Mouse (Mus musculus): ENCODE measurements around the gene Tardbp. TPM values are rescaled to one million over a fixed set of nuclear protein-coding genes. Genes with fewer than 3 reads are reported as not detected.

Tardbp gene
- total RNA-seq, 4 experiments from 2014 or later, result 216 to 285 (median 243) TPM

DNA sequence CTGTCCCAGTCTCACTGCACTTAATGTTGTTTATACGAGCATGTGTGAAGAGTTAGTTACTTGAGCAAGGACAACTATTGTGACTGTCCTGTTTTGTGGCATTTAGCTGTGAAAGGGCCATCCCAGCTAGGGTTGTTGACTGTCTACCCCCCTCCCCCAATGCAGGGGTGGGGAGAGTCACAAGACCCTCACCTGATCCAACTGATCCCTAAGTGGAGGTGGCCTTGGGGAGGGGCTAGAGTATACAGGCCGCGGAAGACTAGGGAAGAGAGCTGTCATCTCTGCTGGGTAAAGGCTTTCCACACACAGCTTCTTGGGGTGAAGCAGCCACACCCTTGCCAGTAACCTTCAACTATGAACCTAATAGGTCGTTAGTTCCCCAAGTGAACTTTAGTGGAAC, 26.5 kb downstream of the Tardbp start:
- no peak for DNase-seq

DNA sequence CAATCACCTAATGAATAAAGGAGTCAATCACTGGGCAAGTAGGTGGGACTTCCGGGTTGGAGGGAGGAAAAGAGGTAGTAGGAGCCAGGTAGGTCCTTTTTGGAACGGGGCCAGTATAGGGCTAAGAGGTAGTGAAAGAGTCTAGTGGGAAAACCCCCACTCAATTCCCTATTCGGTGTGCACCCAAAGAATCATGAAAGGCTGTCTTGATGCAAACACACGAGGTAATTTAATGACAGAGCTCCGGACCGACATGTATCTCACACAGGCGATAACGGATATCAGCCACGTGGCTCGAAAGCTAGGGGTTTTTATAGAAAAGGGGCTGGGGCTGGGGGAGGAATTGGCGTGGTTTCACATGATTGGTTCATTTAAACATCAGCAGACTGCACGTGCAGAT, 28.0 kb downstream of the Tardbp start:
- DNase-seq, result no peak

DNA sequence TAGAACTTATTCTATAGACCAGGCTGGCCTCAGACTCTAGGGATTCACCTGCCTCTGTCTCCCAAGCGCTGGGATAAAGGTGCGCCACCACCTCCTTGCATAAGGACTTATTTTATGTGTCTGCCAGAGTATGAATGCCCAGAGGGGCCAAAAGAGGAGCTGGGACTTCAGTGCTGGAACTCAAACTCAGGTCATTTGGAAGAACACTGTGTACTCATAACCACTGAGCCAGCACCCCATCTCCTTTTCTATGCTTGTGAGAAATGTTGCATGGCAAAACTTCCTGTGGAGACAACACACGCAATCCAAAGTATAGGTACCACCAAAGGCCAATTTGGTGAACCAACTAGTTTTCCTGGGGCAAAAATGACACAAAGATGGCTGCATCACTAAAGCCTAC, 30.1 kb downstream of the Tardbp start:
- no peak for DNase-seq

DNA sequence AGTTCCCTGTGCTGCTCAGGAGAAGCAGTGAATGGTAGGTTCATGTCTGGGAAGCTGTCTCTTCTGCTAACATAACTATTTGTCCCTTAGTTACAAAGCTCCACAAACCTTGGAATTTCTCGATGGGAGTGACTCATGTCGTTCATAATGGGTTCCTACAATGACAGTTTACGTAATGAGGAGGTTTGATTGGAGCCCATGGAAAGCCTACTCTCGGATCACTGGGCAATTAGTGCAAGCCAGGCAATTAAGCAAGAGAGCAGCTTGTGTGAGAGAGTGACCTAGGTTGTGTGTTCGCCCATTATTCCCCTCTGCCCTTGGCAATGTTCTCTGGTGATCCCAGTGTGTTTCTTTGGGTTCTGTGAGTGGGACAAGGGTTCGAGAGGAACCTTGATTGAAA, 30.9 kb downstream of the Tardbp start:
- no peak for DNase-seq

DNA sequence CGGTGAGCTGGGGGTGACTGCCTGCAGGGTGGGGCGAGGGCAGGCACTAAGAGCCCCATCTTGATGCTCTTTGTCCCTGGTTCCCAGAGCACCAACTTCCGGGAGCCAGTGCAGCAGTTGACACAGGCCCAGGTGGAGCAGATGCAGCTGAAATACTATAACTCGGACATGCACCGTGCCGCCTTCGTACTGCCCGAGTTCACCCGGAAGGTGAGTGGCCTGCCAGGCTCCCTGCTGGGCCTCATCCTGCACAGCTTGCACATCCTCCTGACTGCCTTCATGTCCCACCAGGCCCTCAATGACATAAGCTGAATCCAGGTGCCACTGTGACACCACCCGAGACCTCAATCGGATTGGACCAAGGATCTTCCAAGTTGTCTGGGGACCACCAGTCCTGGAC, 32.8 kb downstream of the Tardbp start:
- DNase-seq, result no peak

DNA sequence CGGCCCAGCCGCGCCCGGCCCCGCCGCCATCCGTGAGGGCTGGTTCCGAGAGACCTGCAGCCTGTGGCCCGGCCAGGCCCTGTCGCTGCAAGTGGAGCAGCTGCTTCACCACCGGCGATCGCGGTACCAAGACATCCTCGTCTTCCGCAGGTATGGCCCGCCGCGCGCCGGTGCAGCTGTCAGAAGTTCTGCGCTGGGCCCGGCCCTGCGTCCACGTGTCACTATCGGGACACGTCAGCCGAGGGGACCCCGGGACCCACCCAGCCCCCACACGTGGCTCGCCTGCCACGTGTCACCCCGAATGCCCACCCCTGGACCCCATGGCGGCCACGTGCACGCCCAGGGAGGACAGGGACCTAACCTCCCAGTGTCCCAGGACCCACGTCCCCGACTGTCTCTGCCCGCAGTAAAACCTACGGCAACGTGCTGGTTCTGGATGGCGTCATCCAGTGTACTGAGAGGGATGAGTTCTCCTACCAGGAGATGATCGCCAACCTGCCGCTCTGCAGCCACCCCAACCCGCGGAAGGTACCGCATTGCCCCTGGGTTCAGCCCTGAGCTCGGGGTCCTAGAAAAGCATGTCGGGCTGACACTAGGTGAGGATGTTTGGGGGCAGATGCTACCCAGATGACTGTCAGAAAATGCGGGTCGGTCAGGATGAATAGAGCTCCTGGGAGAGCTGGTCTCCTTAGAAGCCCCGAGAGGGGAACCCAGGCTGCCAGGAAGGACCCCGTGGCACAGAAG, 35.0 kb downstream of the Tardbp start:
- peak; percentile 30 for DNase-seq

DNA sequence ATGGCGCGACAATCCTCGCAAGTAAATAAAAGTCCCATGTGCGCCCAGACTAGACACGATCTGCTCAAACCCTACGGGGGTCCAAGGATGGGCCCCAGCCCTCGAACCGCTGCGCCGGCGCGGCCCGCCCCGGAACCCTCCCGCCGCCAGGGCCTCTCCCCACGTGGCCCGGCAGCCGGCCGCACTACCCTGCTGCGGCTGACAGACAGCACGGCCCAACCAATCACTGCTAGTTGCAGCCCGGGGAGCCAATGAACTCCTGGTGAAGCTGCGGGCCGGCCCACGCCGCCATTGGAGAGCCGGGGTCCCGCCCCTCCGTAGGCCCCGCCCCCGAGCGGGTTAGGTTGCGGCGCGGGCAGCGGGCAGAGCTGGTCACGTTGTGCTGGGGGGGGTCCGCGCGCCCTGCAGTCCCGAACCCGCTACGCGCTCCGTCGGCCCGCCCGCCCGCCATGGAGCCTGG, 35.6 kb downstream of the Tardbp start, which contains the start of gene Srm:
Gene Srm (plus strand): TSS at position 333 of the 460 bp plus-strand sequence.
- peak; percentile 97 for DNase-seq

DNA sequence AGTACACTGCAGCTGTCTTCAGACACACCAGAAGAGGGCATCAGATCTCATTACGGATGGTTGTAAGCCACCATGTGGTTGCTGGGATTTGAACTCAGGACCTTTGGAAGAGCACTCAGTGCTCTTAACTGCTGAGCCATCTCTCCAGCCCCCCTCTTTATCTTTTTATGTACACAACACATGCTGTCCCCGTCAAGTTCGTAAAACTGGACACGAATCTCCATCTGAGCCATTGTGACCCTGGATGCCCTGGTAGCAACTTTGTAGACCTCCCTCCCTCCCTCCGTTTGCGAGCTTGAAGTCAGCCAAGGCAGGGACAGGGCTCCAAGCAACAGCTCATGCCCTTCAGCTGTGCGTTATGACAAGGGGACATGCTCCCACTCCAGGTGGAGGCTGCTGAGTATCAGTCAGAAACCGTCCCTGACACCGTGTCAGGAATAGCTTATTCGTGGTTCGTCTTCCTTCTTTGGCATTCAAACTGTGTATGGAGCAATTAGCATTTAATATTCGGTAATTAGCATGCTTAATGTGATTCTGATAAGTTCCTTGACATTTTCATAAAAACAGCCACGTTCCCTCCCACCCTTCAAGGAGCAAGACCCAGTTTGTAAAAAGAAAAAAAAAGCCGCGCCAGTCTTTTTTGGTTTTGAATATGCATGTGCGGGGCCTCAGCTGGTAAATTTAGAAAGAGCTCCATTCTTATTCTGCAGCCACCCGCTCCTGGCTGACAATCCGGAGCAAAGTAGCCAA, 36.2 kb downstream of the Tardbp start:
- DNase-seq, result no peak

DNA sequence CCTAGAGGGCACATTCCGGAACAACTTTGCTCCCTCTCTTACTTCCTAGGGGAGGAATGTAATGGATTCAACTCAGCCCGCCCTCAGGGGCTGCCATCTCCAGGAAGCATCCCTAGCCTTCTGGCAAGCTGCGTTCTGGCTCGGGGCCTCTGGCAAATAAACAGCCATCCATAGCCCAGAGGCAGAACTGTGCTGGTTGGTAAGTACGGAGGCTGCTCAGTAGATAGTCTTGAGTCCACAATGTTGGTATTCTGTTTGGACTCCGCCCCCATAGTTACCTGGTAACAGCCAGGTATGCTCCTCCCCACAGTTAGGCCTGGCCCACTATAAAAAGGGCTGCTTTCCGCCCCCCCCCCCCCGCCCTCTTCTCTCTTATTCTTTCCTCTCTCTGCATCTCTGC, 37.3 kb downstream of the Tardbp start:
- DNase-seq, result no peak

DNA sequence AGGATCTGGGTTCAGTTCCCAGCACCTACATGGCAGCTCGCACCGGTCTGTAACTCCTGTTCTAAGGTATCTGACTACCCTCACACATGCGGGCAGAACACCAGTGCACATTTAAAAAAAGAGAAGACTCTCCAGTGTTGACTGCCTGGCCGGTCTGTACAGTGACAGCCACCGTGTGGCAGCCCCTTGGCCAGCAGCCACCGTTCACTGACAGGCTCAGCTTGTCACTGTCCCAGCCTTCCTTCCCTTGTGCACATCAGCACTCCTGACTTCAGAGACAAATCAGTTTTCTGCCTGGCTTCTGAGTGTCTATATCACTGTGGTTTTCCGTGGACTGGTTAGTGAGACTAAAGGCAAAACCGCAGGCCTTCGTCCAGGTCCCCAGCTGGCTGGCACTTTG, 38.0 kb downstream of the Tardbp start:
- no peak for DNase-seq

DNA sequence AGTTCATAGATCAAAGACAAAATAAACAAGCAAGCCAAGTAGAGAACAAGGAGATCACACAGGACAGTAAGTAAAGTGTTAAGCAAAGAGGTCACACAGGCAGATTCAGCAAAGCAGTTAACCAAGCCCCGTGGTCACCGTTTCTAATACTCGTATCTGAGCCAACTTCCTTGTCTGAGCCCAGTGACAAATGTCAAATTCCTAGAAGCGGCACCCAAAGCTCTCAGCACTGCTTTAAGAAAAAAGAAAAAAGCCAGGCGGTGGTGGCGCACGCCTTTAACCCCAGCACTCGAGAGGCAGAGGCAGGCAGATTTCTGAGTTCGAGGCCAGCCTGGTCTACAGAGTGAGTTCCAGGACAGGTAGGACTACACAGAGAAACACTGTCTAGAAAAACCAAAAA, 40.2 kb downstream of the Tardbp start:
- DNase-seq, result no peak

DNA sequence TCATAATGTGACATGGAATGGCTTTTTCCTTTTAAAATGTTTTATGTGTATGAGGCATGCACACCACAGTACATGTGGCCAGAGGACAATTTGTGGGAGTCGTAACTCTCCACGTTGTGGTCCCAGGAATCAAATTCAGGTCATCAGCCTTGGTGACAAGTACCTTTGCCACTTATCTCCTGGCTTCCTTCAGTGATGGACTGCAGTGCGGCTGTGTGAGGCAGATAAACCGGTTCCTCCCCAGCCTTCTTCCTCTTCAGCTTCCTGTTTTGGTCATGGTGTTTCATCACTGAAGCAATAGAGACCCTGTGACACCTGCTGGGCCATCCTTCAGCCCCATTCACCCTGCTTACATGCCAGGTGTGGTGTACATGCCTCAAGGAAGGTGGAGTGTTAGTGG, 43.6 kb downstream of the Tardbp start:
- no peak for DNase-seq

DNA sequence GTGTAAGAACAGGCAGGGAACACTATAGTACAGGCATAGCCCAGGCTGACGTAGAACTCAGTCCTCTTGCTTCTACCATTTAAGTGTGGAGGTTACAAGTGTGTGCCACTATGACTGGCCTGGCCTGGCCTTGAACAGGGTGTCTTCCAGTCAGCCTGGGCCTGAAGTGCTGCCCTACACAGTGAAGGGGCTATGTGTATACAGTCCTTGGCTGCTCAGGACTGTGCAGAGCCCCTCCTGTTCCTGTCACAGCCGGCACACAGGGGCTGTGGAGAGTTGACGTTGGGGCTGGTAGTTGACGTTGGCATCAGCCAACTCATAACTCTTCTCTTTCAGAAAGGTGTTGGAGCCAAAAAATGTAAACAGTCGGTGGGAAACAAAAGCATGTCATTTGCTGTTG, 45.4 kb downstream of the Tardbp start:
- no peak for DNase-seq

DNA sequence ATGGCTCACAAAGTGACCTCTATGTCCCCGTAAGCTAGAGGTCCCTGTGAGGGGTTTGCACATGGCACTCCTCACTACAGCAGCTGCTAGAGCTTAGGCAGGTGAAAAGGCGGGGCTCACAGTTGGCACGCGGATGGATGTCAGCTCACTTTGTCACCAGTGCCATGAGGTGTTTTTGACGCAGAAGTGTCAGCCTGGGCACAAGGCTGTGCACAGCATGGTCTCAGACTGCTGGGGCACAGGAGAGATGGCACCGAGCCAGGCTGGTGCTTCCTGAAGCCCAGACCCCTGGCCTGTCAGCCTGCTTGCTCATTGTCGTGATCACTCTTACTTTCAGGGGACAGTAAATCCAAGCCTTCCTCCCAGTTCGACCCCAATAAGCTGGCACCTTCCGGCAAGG, 46.1 kb downstream of the Tardbp start:
- DNase-seq, result no peak

DNA sequence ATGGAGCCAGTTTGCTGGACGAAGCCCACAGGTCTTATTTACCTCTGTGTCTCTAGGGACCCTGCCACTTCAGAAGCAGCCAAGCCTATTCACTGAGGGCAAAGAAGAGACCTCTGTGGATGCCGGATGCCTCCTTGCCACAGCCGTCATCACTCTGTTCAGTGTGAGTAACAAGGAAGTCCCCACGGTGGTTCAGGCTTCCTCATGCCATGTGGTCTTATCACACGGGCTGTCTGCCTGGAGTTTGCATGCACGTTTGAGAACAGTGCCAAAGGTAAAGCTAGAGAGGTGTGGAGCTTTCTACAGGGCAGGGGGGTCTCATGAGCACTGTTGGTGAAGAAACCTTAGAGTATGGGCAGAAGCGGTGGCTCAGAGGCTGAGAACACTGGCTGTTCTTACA, 53.6 kb downstream of the Tardbp start:
- DNase-seq, result no peak

DNA sequence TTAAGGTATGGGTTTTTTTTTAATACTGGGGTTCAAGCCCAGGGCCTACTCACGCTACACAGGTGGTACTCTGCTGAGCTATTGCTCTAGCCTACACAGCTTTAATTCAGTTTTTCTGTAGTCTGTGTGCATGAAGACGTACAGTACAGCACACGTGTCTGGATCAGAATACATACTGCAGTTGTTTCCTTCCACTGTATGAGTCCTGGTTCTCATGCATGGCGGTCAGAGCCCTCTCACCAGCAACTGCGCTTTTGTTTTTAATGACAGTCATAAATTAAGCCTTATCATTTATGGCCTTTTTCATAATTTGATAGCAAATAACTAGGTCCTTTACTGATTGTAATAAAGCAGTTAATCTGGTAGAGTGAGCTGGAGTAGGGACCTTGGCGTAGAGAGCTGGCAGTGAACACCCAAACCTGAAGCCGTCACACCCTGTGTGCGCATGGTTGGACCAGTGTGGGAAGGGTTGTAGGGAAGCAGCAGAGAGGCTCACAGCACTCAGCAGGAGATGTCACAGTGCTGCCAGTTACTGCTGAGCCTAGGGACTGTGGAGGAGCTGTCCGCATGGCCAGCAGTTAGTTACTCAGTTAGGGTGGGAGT, 56.0 kb downstream of the Tardbp start:
- no peak for DNase-seq

DNA sequence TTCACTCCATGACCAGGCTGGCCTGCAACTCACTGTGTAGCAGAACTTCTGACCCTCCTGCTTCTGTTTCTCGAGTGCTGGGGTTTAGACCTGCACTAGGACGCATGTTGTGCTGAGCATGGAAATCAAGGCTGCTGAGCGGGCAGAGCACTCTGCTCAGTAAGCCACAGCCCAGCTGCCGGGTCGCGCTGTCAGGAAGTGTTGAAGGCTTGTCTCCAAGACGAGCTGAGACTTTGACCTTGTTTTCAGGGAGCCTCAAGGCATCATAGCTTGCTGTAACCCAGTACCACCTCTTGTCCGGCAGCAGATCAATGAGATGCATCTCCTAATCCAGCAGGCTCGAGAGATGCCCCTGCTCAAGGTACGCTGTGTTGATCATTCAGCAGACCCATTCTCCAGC, 56.7 kb downstream of the Tardbp start:
- no peak for DNase-seq

DNA sequence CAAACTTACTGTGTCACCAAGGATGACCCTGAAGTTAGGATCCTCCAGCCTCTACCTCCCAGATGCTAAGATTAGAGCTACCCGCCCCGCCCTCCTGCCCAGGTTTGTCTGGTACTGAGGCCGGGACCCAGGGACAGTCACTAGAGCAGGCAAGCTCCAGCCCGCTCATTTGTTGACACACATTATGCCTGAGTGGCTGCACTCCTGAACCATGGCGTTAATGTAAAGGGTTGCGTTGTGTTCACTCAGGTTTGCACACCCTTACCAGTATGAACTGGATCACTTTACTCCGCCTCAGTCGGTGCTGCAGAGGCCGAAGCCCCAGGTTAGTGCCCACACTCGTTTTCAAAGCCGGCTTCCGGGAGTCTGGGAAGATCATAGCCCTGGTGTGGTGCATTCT, 63.2 kb downstream of the Tardbp start:
- DNase-seq, result no peak

DNA sequence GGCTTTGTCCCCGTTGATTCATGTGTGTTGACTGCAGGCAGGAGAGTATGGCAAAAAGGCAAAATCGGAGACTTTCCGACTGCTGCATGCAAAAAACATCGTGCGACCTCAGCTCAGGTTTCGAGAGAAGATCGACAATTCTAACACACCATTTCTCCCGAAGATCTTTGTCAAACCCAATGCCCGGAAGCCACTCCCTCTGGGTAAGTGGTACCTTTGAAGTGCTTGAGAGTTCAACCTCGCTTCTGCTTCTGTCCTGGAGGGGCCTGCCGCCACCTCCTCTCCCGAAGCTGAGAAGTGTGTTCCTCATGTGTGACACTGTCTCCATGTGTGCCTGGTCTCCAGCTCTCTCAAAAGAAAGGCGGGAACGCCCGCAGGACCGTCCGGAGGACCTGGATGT, 64.1 kb downstream of the Tardbp start:
- no peak for DNase-seq
